Comparison of ENCODE assay signal across 34 mouse cellular contexts in genomic region chr2:125016946-125017345, GRCm38 (mm10). TPM values are rescaled to one million over a fixed set of nuclear protein-coding genes. Genes with fewer than 3 reads are reported as not detected.
"Had no signal": no experiment of that assay in that cellular context is flagged by ENCODE, and none has a peak within 500 bp of the region (broad histone marks: within the 10 kb centered on the region; RNA-seq: fewer than 3 reads in every experiment).

No protein-coding gene starts in this region.

- H3K9ac ChIP-seq: heart, embryonic 12.5 days; heart, embryonic 13.5 days; heart, embryonic 15.5 days; hindbrain, embryonic 12.5 days; hindbrain, embryonic 13.5 days; hindbrain, embryonic 14.5 days; hindbrain, embryonic 15.5 days; intestine, embryonic 15.5 days; kidney, embryonic 15.5 days had no signal

- H3K36me3 ChIP-seq: heart, embryonic 10.5 days; heart, embryonic 12.5 days; heart, embryonic 13.5 days; heart, embryonic 15.5 days; hindbrain, embryonic 10.5 days; hindbrain, embryonic 12.5 days; hindbrain, embryonic 13.5 days; hindbrain, embryonic 15.5 days; intestine, embryonic 15.5 days; kidney, embryonic 15.5 days had no signal

- H3K27me3 ChIP-seq: heart, embryonic 12.5 days; heart, embryonic 13.5 days; heart, embryonic 15.5 days; hindbrain, embryonic 12.5 days; hindbrain, embryonic 13.5 days; hindbrain, embryonic 15.5 days; intestine, embryonic 15.5 days; kidney, embryonic 15.5 days had no signal

- ATAC-seq: hindbrain, embryonic 16.5 days; hindbrain, postnatal 0 days; inflammation-experienced regulatory T-cells, adult 6 months; intestine, embryonic 15.5 days; intestine, embryonic 16.5 days; intestine, postnatal 0 days had no signal

- H3K4me1 ChIP-seq: heart, embryonic 10.5 days; heart, embryonic 12.5 days; heart, embryonic 13.5 days; heart, embryonic 15.5 days; hindbrain, embryonic 10.5 days; hindbrain, embryonic 12.5 days; hindbrain, embryonic 13.5 days; hindbrain, embryonic 15.5 days; intestine, embryonic 15.5 days; kidney, embryonic 15.5 days had no signal

- H3K9me3 ChIP-seq: heart, embryonic 10.5 days; heart, embryonic 12.5 days; heart, embryonic 13.5 days; heart, embryonic 15.5 days; hindbrain, embryonic 10.5 days; hindbrain, embryonic 12.5 days; hindbrain, embryonic 13.5 days; hindbrain, embryonic 15.5 days; intestine, embryonic 15.5 days; kidney, embryonic 15.5 days had no signal

- H3K4me2 ChIP-seq: heart, embryonic 11.5 days; heart, embryonic 12.5 days; heart, embryonic 13.5 days; heart, embryonic 15.5 days; hindbrain, embryonic 12.5 days; hindbrain, embryonic 13.5 days; hindbrain, embryonic 14.5 days; hindbrain, embryonic 15.5 days; intestine, embryonic 15.5 days; kidney, embryonic 15.5 days had no signal

- H3K27ac ChIP-seq: heart, embryonic 10.5 days; heart, embryonic 13.5 days; heart, embryonic 15.5 days; hindbrain, embryonic 10.5 days; hindbrain, embryonic 12.5 days; hindbrain, embryonic 13.5 days; hindbrain, embryonic 14.5 days; hindbrain, embryonic 15.5 days; hindbrain, postnatal 0 days; intestine, embryonic 15.5 days; kidney, embryonic 15.5 days; kidney, postnatal 0 days; layer of hippocampus, adult 2 months had no signal

- H3K4me3 ChIP-seq: heart, embryonic 10.5 days; heart, embryonic 12.5 days; heart, embryonic 13.5 days; heart, embryonic 15.5 days; hindbrain, embryonic 10.5 days; hindbrain, embryonic 12.5 days; hindbrain, embryonic 13.5 days; hindbrain, embryonic 15.5 days; intestine, embryonic 15.5 days; kidney, embryonic 15.5 days; layer of hippocampus, adult 2 months had no signal

- DNase-seq: heart, postnatal 10 days; heart, postnatal 14 days; heart, postnatal 4 days; kidney, adult 11 months; kidney, adult 18-20 months; kidney, adult 2 months; kidney, adult 8-10 months; kidney, adult 9 months; kidney, postnatal 10 days; kidney, postnatal 14 days; kidney, postnatal 25 days; kidney, postnatal 36 days; kidney, postnatal 4 days; layer of hippocampus, adult 9-11 months; layer of hippocampus, postnatal 36 days had no signal

RNA-seq across cellular contexts. Expression of gene Slc24a5, which starts 51.0 kb away (rescaled TPM):
- polyA plus RNA-seq: intestine, postnatal 0 days had no signal
